18 mouse cellular contexts compared by ENCODE assay signal in genomic region chr7:40671068-40671467, GRCm38 (mm10).
DNase-seq lines count a peak whose midpoint lies in the region; ATAC-seq and TF ChIP-seq lines count a peak whose summit lies in the region.
"Had no signal": no experiment of that assay in that cellular context is flagged by ENCODE, and none has a peak within 500 bp of the region (broad histone marks: within the 10 kb centered on the region; RNA-seq: fewer than 3 reads in every experiment).

No protein-coding gene starts in this region.

- DNase-seq in forebrain, postnatal 0 days, result no peak
- DNase-seq in kidney, postnatal 4 days, result peak; percentile 33 to 55
- no peak for DNase-seq in kidney, adult 18-20 months
- DNase-seq in thymus, postnatal 4 days, result peak; percentile 7
- DNase-seq in thymus, postnatal 36 days, result no peak
- DNase-seq in testis, postnatal 14 days (ENCODE audit: low spot score), result peak; percentile 9
- DNase-seq: cerebellum, adult 11 months; heart, adult 18-20 months; lung, embryonic 14.5 days had no signal

- peak; percentile 12; the same call in 1 of the 2 replicates for TF ChIP-seq CTCF in forebrain, postnatal 0 days (IDR thresholded peaks at IDR 0.05; ENCODE audit: low read depth)

- no peaks in the 10 kb centered on the region for H3K4me1 ChIP-seq in forebrain, postnatal 0 days (ENCODE audit: insufficient read depth)
- H3K4me1 ChIP-seq in forebrain, embryonic 12.5 days, result no peaks in the 10 kb centered on the region
- H3K4me1 ChIP-seq: embryonic facial prominence, embryonic 15.5 days; forebrain, embryonic 13.5 days; neural tube, embryonic 13.5 days had no signal

- 94% methylated on average over 4 of the region's 4 CpGs for WGBS in forebrain, postnatal 0 days
- WGBS in forebrain, embryonic 12.5 days, result 94% methylated on average over 4 of the region's 4 CpGs

- H3K27ac ChIP-seq in forebrain, postnatal 0 days (ENCODE audit: low read depth, low read length), result no peak overlapping the region
- no peak overlapping the region for H3K27ac ChIP-seq in forebrain, embryonic 12.5 days
- H3K27ac ChIP-seq: embryonic facial prominence, embryonic 15.5 days; forebrain, embryonic 13.5 days; hindbrain, embryonic 14.5 days; neural tube, embryonic 13.5 days had no signal

- no peaks in the 10 kb centered on the region for H3K27me3 ChIP-seq in forebrain, postnatal 0 days (ENCODE audit: insufficient read depth, low read length)
- no peaks in the 10 kb centered on the region for H3K27me3 ChIP-seq in forebrain, embryonic 12.5 days
- H3K27me3 ChIP-seq: embryonic facial prominence, embryonic 15.5 days; forebrain, embryonic 13.5 days; neural tube, embryonic 13.5 days had no signal

- no peak for ATAC-seq in forebrain, postnatal 0 days
- ATAC-seq in forebrain, embryonic 12.5 days (ENCODE audit: low FRiP score), result no peak
- ATAC-seq in erythroblast, adult 5-6 weeks (replicated peaks; ENCODE audit: low FRiP score, poor library complexity, severe bottlenecking), result no peak
- ATAC-seq: forebrain, embryonic 13.5 days; intestine, postnatal 0 days; midbrain, embryonic 16.5 days had no signal

- no peak overlapping the region for H3K9ac ChIP-seq in forebrain, postnatal 0 days
- no peak overlapping the region for H3K9ac ChIP-seq in forebrain, embryonic 12.5 days
- H3K9ac ChIP-seq: embryonic facial prominence, embryonic 15.5 days; forebrain, embryonic 13.5 days; hindbrain, embryonic 14.5 days; lung, embryonic 14.5 days; neural tube, embryonic 13.5 days had no signal

- no peak overlapping the region for H3K4me3 ChIP-seq in forebrain, postnatal 0 days (ENCODE audit: low read depth, low read length)
- no peak overlapping the region for H3K4me3 ChIP-seq in forebrain, embryonic 12.5 days (replicated peaks)
- H3K4me3 ChIP-seq: embryonic facial prominence, embryonic 15.5 days; forebrain, embryonic 13.5 days; neural tube, embryonic 13.5 days had no signal

- H3K4me2 ChIP-seq in forebrain, postnatal 0 days (ENCODE audit: low read depth), result no peak overlapping the region
- no peak overlapping the region for H3K4me2 ChIP-seq in forebrain, embryonic 12.5 days
- H3K4me2 ChIP-seq: embryonic facial prominence, embryonic 15.5 days; forebrain, embryonic 13.5 days; hindbrain, embryonic 14.5 days; lung, embryonic 14.5 days; neural tube, embryonic 13.5 days had no signal

- no peaks in the 10 kb centered on the region for H3K9me3 ChIP-seq in forebrain, postnatal 0 days (ENCODE audit: low read length)
- H3K9me3 ChIP-seq in forebrain, embryonic 12.5 days, result no peaks in the 10 kb centered on the region
- H3K9me3 ChIP-seq: embryonic facial prominence, embryonic 15.5 days; forebrain, embryonic 13.5 days; neural tube, embryonic 13.5 days had no signal

- no peaks in the 10 kb centered on the region for H3K36me3 ChIP-seq in forebrain, postnatal 0 days (ENCODE audit: insufficient read depth)
- no peaks in the 10 kb centered on the region for H3K36me3 ChIP-seq in forebrain, embryonic 12.5 days (replicated peaks)
- H3K36me3 ChIP-seq: embryonic facial prominence, embryonic 15.5 days; G1E; neural tube, embryonic 13.5 days had no signal

Comparison
In these comparisons a context has a peak if more than half of its experiments do, and no peak if none do; other contexts are left out.
1. DNase-seq: peak in kidney, postnatal 4 days (2 of 2), thymus, postnatal 4 days (single experiment) and testis, postnatal 14 days (single experiment); none in forebrain, postnatal 0 days (single experiment), kidney, adult 18-20 months (single experiment) and thymus, postnatal 36 days (0 of 2).